Mouse (Mus musculus) cerebellum, postnatal 10 days (tissue): Measurements from ENCODE around the gene Rfx3.

Experiments used
- DNase-seq, 2 experiments: peaks; one replicate each; pipeline ENCODE4 v3.0.0; 2021; ENCODE audit warnings: mixed read lengths in 2 of 2

Rfx3 gene

DNA sequence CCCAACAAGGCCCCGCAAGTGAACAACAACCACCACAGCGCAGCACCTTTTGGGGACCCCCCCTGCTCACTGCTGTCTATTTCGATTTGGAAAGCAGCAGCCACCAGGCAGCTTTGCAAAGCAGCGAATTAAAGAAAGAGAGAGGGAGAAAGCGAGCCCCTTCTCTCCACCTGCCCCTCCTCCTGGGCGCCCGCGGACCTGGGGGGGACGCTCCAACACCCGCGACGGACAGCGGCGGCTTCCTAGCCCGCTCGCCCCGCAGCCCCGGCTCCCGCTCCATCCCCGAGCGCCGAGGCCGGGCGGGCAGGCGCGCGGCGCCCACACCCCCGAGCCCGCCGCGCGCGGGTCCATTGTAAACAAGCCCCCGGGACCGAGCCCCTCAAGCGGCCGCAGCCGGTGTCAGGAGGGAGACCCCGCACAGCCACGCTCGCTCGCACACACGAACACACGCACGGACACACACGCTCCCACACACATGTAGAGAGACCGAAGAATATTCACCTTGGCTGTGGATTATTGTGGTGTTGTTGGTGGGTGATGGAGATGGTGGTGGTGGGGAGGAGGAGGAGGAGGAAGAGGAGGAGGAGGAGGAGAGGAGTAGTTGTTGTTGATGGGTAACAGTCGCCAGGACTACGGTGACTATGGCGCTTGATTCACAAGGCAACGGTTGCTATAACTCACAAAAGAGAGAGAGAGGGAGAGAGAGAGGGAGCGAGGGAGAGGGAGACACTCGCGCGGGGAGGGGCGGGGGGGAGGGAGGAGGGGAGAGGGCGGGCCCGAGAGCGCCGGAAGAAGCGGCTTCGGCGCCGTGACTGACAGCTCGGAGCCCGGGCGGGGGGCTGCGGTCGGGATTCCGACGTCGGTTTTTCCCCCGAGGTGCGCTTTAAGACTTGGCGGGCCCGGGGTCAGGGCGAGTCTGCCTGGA is at the start of gene Rfx3:
TSS of gene Rfx3 (minus strand) at position 696 of the 925 bp plus-strand sequence.
- DNase-seq: peak; percentile 68 to 93

DNA sequence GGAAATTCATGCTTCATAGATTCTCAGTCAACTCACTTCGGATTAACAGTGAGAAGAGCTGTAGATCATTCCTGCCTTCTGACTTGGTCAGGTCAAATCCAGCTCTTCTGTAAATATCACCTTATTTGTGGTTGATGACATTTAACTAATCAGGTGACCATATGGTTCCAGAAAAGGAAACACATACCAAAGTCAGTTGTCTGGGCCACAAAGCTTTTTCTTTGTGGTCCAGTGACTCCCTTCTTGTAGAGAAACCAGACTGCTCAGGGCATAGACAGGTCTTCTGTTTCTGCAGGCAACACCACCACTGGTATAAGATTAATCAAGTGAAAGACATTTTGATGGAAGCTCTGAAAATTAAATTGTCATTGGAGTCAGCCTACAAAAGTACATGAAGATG is 41.1 kb upstream of the Rfx3 start:
- no peak for DNase-seq

DNA sequence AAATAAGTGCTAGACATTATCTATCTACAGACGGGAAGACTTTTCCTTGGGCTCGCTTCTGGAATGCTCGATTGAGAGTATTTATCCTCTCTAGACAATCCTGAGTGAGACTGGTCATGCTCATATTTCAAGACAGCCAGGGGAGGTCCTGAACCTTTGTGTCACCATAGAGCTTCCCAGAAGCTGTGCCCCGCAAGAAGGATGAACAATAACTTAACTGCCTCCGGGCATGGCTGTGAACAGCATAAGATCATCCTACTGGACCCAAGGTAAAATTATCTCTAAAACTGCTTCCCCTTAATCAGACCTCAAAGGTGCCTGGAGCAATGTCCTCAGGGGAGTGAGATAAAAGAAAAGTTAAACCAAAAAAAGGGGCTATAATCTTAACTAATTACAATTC is 40.6 kb upstream of the Rfx3 start:
- DNase-seq: no peak

DNA sequence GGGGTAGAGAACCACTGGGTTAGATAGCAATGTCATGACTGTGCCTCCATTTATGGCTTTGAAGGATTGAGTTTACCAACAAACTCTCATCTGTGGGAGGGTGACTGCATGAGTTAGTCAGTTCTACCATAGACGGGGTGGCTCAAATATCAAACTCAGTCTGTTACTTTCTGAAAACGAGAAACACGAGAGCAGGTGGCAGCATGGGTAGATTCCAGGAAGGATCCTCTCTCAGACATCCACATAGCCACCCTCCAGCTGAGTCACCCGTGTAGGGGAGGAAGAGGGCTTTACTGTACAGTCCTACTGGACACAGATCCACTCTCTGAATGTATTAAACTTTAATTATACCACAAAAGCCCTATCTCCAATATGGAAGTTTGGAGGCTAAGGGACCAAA is 38.3 kb upstream of the Rfx3 start:
- no peak for DNase-seq

DNA sequence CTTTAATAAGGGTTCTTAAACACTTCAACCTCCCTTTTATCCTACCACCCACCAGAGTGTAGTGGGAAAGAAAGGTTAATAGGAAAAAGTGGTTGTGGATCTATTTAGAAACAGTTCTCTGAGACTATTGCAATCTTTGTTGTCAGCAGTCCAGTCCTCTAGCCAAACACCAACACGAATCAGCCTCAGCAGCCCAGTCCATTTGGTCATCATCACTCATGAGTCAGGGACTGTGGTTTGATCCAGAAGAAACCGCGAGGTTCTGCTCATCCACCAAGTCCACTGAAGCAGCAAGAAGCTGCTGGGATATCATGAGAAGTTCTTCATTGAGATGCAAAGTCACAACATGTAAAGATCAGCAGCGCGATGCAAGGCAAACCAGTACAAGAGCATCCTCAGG is 35.8 kb upstream of the Rfx3 start:
- no peak for DNase-seq

DNA sequence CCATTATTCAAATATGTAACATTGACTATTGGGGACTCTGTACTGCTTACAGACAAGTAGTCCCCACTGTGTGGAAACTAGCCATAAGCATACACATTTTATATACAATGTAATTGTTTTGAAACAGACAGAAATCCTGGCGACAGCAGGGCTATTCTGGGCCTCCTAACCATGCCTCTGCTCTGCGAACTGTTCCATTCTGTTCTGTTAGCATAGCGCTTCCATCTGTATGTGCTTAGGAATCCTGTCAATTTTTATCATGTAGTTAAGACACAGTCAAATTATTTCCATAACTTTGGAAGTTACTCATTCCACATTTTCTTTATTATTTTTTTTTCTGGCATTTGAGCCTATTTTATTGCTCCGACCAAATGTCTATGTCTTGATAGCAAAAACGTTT is 34.0 kb upstream of the Rfx3 start:
- no peak for DNase-seq

DNA sequence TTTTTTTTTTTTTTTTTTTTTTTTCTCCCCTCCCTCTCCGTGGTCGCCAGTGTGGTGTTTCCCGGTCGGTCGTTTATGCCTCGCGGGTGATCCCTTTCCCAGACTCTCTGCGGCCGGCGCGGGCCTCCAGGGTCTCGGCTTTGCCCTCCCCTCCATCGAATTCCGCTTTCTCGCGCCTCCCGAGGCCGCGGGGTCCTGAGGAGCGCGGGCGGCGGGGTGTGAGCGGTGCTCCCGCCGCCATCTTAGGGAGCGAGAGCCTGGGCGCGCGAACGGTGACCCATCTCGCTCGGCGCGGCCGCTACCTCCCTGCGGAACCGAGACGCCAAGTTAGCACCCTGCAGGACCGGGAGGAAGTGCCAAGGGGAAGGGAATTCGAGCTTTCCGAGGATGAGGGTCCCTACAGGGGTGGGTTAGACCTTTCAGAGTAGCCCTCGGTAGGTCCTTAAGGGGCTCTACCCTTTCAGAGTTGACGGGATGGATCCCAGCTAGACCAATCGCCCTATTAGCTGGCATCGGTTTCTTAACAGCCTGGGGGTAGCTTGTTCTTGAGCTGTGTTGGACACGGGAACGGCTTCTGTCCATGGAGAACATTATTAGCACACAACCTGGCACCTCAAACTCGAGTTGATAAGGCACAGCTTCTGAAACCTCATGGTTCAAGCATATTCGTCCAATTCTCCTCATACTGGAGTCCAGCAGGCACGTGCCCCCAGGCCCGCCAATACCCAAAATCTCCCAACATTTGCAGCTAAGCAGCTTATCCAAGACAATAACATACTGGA is 943 bp upstream of the Rfx3 start:
- DNase-seq: peak; percentile 83 to 90

DNA sequence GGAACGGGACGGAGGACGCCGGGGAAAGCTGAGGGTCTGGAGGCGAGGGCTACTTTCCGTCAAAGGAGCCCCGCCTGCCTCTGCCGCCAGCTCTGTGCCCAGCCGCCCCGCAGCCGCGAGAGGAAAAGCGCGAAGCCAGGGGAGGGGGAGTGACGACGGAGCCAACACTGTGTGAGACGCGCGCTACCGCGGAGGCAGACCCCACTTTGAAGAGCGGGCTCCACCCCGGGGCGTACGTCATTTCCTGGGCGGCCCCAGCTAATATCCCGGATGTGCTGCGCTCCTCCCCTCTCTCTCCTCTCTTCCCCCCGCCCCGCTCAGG is 391 bp upstream of the Rfx3 start:
- peak; percentile 98 for DNase-seq

DNA sequence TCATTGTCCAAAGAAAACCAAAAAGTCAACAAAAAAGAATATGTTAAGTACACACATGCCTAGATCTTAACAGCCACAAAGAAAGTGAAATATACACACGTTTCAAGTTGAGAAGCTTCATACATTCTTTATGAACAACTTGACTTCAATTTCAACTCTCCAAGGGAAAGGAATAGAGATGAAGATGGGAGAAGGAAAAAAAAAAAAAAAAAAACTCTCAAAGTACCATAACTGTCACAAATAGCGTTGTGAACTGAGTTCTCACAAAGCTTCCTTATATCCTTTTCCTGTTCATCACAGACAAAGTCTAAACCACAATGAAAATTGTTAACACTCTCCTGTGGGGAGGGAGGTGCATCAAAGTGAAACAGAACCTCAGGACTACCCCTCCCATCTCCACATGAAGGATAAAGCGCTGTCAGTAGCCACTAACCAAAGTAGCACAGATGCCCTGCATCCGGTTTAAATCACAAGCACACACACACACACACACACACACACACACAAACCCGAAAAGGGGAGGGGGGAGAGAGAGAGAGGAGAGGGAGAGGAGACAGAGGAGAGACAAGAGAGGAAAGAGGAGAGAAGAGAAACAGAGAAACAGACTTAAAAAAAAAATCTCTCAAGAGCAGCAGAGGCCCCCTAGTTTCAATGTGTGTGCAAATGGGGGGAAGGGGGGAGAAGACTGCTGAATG is 1.2 kb downstream of the Rfx3 start:
- peak; percentile 63 to 66 for DNase-seq

DNA sequence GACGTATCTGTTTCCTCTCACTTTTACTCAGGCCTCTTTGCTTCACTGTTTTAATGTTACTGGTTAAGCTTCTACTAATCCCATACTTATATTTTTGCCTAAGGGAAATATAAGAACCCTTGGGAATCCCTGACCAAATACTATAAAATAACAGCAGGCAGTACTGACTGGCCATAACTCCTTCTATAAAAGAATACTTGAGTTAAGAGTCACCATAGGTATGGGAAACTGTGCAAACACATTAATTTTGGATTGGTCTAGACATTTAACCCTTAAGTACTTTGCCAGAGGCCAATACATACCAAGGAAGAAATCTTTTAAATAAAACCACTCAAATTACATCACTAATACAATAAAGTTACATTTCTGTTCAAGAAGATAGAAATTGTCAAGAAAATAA is 6.8 kb downstream of the Rfx3 start:
- DNase-seq: no peak

DNA sequence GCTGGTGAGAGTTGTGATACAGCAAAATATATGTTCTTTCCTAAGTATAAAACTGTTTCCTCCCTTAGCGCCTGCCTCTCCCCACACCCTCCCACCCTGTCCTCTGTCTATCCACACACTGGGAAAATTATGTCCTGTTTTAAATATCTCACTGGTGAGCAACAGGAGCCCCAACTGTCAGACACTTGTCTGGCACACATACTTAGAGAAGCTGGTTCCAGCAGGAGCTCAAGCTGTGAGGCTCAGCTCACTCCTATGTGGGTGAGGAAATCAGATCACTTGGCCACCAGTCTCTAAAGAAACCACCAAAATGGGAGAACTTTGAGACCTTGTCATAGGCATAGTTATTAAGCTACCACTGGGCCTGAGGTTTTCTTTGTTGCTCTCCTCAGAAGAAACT is 7.5 kb downstream of the Rfx3 start:
- peak in 1 of 2 experiments; percentile 52 for DNase-seq

DNA sequence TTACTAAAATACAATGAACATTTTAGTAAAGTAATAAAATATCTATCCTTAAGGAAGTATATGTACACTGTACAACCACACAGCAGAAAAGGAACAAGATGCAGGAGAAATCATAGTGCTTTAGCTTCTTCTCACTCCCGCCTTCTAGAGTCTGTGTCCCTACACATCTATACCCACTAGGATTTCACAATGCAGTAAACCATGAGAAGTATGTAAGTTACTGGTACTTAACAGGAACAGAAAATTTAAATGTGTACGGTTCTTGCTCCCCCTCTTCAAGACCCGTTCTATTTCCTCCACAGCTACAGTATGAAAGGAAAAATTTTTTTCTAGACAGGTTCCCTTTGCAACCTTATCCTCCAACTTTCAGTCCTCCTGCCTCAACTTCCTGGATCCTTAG is 8.3 kb downstream of the Rfx3 start:
- no peak for DNase-seq

DNA sequence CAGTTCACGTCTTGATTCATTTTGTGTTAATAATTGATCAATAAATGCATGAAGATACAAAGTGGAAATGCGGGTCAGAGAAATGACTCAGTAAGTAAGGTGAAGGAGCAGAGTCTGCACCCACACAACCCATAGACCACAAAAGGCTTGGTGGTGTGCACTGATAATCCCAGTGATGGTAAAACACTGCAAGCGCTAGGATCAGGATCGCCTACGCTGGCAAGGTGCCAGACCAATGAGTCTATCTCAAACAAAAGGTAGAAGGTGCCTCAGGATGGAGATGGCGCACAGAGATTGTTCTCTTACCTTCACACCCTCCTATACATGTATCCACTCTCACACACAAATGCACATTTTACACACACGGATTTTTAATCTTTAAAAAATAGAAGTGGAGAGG is 18.2 kb downstream of the Rfx3 start:
- DNase-seq: peak; percentile 45 to 50

DNA sequence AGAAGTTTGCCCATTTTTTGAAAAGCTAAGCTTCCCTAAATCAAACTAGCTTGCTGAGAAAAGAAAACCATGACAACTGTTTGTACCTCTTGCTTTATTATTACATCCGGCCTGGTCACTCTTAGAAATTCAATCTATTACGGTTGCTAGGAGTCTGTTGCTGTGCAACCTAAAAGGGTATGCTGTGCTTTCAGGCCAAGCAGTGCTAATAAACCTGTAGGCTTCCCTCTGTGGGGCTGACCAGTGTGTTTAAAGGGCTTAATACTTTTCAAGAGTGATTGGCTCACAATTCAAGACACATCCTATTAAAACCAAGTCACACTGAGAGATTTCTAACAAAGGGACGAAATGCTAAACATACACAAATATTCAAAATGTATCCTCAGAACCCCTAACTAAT is 22.2 kb downstream of the Rfx3 start:
- no peak for DNase-seq

DNA sequence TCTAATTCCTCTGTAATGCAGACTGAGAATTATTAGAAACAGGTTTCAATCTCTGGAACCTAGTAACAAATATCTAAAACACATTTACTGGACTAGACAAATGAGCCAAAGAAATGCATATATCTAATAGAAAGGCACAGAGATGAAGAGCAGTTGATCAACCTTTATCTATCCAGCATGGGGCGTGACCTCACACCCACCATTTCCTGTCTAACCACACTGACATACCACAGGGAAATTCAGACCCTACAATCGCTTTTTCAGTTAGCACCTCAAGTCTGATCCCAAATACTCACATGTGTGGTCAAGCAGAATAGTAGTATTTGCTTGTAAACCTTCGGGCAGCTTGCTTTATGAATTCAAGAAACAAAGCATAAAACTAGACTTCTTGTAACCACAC is 43.4 kb downstream of the Rfx3 start:
- DNase-seq: no peak

DNA sequence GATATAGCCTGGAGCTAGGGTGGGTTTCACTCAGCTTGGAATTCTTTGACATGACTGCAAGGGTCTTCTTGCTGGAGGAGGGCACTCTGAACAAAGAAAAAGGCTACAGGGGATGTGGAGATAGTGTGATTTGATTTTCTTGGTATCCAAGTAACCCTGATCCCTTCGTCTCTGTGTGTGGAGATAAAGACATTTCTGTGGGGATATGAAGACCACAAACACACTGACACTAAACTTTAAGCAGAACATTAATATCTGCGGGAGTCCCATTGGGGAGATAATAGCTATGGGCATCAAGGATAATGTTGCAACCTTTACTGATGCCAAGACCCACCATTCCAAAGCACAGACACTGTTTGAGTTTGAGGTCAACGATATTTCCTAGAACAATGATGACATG is 49.7 kb downstream of the Rfx3 start:
- DNase-seq: no peak

DNA sequence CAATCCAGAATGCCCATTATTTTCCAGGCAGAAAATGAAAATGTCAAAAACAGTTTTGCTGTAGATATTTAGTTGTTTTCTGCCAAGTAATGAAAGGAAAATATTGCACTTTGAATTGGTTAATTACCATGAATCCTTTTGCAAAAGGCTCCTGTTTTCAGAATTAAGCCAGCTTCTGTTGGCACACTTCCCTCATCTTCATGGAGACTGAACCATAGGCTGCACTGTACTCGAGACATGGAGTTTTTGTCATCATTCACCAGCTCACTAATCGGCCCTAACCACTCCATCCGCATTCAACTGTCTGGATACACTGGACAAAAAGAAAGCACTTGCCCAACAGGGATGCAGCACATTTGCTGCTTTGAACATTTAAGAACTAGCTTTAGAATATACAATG is 75.5 kb downstream of the Rfx3 start:
- peak; percentile 33 to 40 for DNase-seq

DNA sequence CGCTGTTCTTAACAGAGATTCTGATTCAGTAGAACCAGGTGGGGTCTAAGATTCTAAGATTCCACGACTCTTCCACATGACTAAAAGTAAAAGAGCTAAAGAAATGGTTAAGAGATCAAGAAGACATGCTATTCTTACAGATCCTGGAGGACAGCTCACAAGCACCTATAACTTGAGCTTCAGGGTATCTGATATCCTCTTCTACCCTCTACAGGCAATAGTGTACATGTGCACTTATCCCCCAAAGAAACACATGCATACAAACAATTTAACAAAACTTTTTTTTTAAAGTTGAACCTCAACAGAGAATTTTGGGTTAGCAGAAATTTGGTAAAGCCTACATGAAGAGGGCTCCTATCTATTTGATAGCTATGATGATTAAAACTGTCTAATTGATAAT is 79.8 kb downstream of the Rfx3 start:
- DNase-seq: no peak

DNA sequence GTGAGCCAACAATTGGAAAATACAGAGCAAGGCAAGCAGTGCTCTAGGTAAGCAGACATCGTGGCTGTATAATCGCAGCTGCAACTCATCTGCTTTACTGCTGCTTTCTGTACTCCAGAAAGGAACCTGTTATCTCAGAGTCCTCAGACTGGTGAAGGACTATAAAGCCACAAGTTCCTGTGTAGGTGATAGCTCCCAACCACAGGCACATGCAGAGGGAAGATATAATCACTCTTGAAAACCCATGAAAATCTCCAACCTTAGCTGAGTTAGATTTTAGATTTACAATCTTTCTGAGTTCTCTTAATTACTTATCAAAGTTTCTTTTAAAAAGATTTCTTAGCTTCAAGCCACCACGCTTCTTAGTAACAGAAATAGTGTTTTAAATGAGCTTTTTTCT is 84.6 kb downstream of the Rfx3 start:
- no peak for DNase-seq

DNA sequence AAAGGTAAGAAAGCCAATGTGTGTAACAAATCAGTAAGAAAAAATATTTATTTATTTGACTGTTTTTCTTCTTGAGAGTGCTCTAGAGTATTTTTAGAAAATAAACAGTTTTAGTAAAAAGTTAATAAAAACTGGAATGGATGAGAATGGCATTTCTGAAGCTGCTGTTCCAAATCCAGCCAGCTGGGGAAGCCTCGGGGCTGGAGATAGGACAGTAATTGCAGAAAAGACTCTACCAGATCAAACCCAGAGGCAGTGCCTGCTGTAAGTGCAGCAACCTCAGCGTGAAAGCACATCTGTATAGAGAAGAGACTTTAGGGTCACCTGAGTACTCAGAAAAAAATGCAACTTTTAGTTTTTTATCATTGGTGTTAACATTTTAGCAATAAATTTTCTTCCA is 91.9 kb downstream of the Rfx3 start:
- DNase-seq: peak; percentile 13 to 21

DNA sequence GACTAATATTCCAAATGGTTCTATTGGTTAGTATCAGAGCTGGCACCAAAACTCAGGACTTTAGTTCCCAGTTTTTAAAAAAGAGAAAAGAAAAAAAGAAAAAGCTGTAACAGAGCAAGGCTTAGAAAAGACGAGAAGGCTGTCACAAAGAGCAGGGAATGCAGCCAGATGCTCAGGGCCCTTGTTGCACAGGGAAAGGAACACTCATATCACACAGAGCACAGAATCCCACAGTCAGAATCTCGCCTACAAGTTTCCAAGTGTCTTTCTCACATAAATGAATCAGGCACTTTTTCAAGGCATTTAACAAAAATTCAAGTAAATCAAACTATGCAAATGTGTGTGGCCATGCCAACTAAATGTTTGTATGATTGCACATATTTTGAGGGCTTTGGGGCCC is 94.5 kb downstream of the Rfx3 start:
- DNase-seq: peak; percentile 16 to 36

DNA sequence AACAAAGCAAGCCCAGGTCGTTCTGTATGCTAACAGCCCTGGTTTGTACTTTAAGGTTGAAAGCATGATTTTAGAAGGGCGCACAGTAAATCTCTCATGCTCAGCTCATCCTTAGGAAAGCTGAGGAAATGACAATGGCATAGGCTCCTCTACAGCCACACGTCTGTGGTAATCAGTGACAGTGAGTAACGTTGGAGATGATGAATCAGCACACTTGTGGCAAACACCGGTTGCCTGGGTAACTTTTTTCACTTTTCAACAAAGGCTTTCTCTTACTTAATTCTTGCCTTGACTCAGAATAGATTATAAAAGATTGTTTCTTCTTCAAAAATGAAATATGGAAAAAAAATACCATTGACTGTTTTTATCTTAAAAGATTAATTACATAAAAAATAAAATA is 104.0 kb downstream of the Rfx3 start:
- no peak for DNase-seq

DNA sequence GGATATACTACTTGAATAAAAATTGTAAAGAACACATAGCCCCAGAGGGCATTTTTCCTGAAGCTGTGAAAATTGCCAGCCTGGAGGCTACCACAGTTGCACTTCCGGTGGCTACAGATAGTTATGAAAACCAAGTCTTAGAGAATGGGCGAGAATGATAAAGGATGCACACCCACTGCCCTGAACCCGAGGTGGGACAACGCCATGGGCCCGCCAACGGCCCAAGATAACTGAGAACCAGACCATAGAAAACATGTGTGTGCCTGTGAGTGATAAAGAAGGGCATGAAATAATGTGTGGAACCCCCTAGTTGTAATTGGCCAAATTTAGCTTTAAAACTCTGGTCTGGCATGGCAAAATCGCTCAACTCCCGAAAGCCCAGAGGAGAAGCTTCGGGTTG is 105.0 kb downstream of the Rfx3 start:
- DNase-seq: no peak

DNA sequence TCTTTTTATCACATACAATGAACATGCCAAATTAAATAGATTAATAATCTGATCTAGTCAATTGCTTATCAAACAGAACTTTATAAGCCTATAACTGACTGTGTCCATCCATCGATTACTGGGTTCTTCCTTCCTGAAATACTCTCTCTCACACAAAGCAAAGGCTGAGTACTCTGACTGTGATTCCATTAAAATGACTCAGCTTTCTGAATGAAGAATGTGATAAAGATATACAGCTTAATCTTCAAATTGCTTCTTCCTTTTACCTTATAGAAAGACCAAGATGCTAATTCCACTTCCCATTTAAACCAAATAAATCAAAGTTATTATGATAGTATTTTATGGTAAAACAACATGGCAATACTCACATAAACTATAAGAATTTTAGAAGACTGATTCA is 105.8 kb downstream of the Rfx3 start:
- no peak for DNase-seq
